Mouse (Mus musculus) MEL (cell line): ENCODE measurements around the gene Susd3. TPM values are rescaled to one million over a fixed set of nuclear protein-coding genes. Genes with fewer than 3 reads are reported as not detected.

Experiments
- DNase-seq: peaks from one replicate; pipeline ENCODE4 v3.0.0; 2011; ENCODE audit warnings: low read depth, low spot score
- H3K27ac ChIP-seq: 2 replicates; pipeline ENCODE4 v1.5.1; 2012; ENCODE audit warnings: low read depth, mild to moderate bottlenecking, control low read depth, low read length, moderate library complexity; ENCODE audit not compliant: control insufficient read depth
- H3K27me3 ChIP-seq, 2 experiments: fragments of 150-350 bp in 1 of 2; sonication (generic) in 1 of 2; 2 replicates each; pipeline ENCODE4 v1.6.1; 2012; ENCODE audit warnings: low read length in 2 of 2, mild to moderate bottlenecking in 2 of 2, improper control_type of control experiment in 1 of 2, moderate library complexity in 1 of 2; ENCODE audit not compliant: insufficient read depth in 2 of 2, control insufficient read depth in 1 of 2
- H3K36me3 ChIP-seq, 2 experiments: 2 replicates each; pipeline ENCODE4 v1.6.1; 2012 to 2014; ENCODE audit warnings: low read length in 2 of 2, improper control_type of control experiment in 1 of 2, inconsistent platforms in 1 of 2, mild to moderate bottlenecking in 1 of 2; ENCODE audit not compliant: insufficient read depth in 2 of 2, control insufficient read depth in 1 of 2
- H3K4me1 ChIP-seq, 2 experiments: fragments of 150-350 bp in 1 of 2; sonication (generic) in 1 of 2; 2 replicates each; pipeline ENCODE4 v1.6.1; 2012; ENCODE audit warnings: low read length in 2 of 2, improper control_type of control experiment in 1 of 2, mild to moderate bottlenecking in 1 of 2; ENCODE audit not compliant: insufficient read depth in 2 of 2, control insufficient read depth in 1 of 2
- H3K4me3 ChIP-seq, 2 experiments: fragments of 150-350 bp in 1 of 2; sonication (generic) in 1 of 2; 2 replicates each; pipeline ENCODE4 v1.5.1; 2012; ENCODE audit warnings: low read depth in 2 of 2, low read length in 2 of 2, mild to moderate bottlenecking in 2 of 2, moderate library complexity in 2 of 2, control low read depth in 1 of 2, improper control_type of control experiment in 1 of 2; ENCODE audit not compliant: control insufficient read depth in 1 of 2, insufficient read depth in 1 of 2
- H3K79me2 ChIP-seq: 2 replicates; pipeline ENCODE4 v1.6.1; 2012; ENCODE audit warnings: mild to moderate bottlenecking, low read length, moderate library complexity; ENCODE audit not compliant: control insufficient read depth, poor library complexity, insufficient read depth
- H3K9ac ChIP-seq: 2 replicates; pipeline ENCODE4 v1.6.1; 2012; ENCODE audit warnings: low read depth, mild to moderate bottlenecking, control low read depth, low read length, moderate library complexity; ENCODE audit not compliant: control insufficient read depth, poor library complexity, severe bottlenecking
- H3K9me3 ChIP-seq: fragments of 150-350 bp; sonication (generic); replicated peaks from 2 replicates; pipeline ENCODE4 v1.6.1; 2012; ENCODE audit warnings: mild to moderate bottlenecking, low read length, improper control_type of control experiment, moderate library complexity; ENCODE audit not compliant: insufficient read depth
- CHD1 ChIP-seq: IDR thresholded peaks from 2 replicates; pipeline ENCODE4 v1.6.1; 2012; ENCODE audit warnings: low read depth, mild to moderate bottlenecking, inconsistent platforms, low read length, improper control_type of control experiment
- CHD2 ChIP-seq: IDR thresholded peaks from 2 replicates; pipeline ENCODE4 v1.6.1; 2011; ENCODE audit warnings: low read length, improper control_type of control experiment
- EP300 ChIP-seq, 2 experiments: IDR thresholded peaks; 2 replicates each; pipeline ENCODE4 v1.6.1; 2011; ENCODE audit warnings: improper control_type of control experiment in 2 of 2, low read length in 2 of 2, low read depth in 1 of 2, mild to moderate bottlenecking in 1 of 2
- GATA1 ChIP-seq: IDR thresholded peaks from 2 replicates; pipeline ENCODE4 v1.6.1; 2011; ENCODE audit warnings: low read depth, low read length, improper control_type of control experiment
- HCFC1 ChIP-seq: IDR thresholded peaks from 2 replicates; pipeline ENCODE4 v1.6.1; 2012; ENCODE audit warnings: low read depth, mild to moderate bottlenecking, inconsistent platforms, low read length, improper control_type of control experiment, moderate library complexity
- MAX ChIP-seq: IDR thresholded peaks from 2 replicates; pipeline ENCODE4 v1.6.1; 2011; ENCODE audit warnings: low read length, improper control_type of control experiment
- MAZ ChIP-seq: IDR thresholded peaks from 2 replicates; pipeline ENCODE4 v1.6.1; 2012; ENCODE audit warnings: low read depth, mild to moderate bottlenecking, inconsistent platforms, low read length, improper control_type of control experiment
- MEF2A ChIP-seq: IDR thresholded peaks from 2 replicates; pipeline ENCODE4 v1.6.1; 2014; ENCODE audit warnings: low read depth, mild to moderate bottlenecking, inconsistent platforms, low read length, improper control_type of control experiment; ENCODE audit not compliant: poor library complexity, insufficient replicate concordance, severe bottlenecking; ENCODE audit errors: extremely low read depth
- MYB ChIP-seq: IDR thresholded peaks from 2 replicates; pipeline ENCODE4 v1.6.1; 2011; ENCODE audit warnings: mild to moderate bottlenecking, low read depth, low read length, improper control_type of control experiment
- MYC ChIP-seq: IDR thresholded peaks from 2 replicates; pipeline ENCODE4 v1.6.1; 2011; ENCODE audit warnings: low read depth, mild to moderate bottlenecking, low read length, improper control_type of control experiment, moderate library complexity
- NRF1 ChIP-seq: IDR thresholded peaks from 2 replicates; pipeline ENCODE4 v1.6.1; 2014; ENCODE audit warnings: low read depth, mild to moderate bottlenecking, inconsistent platforms, low read length, improper control_type of control experiment, moderate library complexity; ENCODE audit not compliant: poor library complexity, insufficient read depth, severe bottlenecking
- RAD21 ChIP-seq: IDR thresholded peaks from 2 replicates; pipeline ENCODE4 v1.6.1; 2011; ENCODE audit warnings: mild to moderate bottlenecking, low read depth, low read length, improper control_type of control experiment
- RCOR1 ChIP-seq: IDR thresholded peaks from 2 replicates; pipeline ENCODE4 v1.6.1; 2012; ENCODE audit warnings: low read depth, mild to moderate bottlenecking, inconsistent platforms, low read length, improper control_type of control experiment
- TAL1 ChIP-seq: IDR thresholded peaks from 2 replicates; pipeline ENCODE4 v1.6.1; 2012; ENCODE audit warnings: mild to moderate bottlenecking, inconsistent platforms, low read length, moderate library complexity, mixed read lengths
- TBP ChIP-seq: IDR thresholded peaks from 2 replicates; pipeline ENCODE4 v1.8.0; 2011; ENCODE audit warnings: low read depth, low read length, improper control_type of control experiment
- USF1 ChIP-seq: IDR thresholded peaks from 2 replicates; pipeline ENCODE4 v1.6.1; 2014; ENCODE audit warnings: low read depth, mild to moderate bottlenecking, inconsistent platforms, low read length, improper control_type of control experiment, moderate library complexity
- polyA plus RNA-seq, 2 experiments: library from polyadenylated mRNA; stranded (reverse) in 1 of 2; unstranded in 1 of 2; fragments of >175 nt in 1 of 2; fragments of >200 nt in 1 of 2; gene quantifications; 2 replicates each; pipeline versions ENCODE4 v1.2.1 to v1.2.4; 2012; ENCODE audit warnings: low replicate concordance in 2 of 2, low read depth in 1 of 2; ENCODE audit not compliant: insufficient read length in 2 of 2, insufficient read depth in 1 of 2, missing spikeins in 1 of 2
- total RNA-seq: library from RNA; depleted of rRNA; stranded (reverse); fragments of 300-350 nt; gene quantifications from 2 replicates; pipeline ENCODE4 v1.2.3, GENCODE M21; 2012; rRNA removed

Gene Susd3
- total and polyA plus RNA-seq, 3 experiments, result 10.8 to 16.2 TPM; not detected in 1

- no peak for DNase-seq
- no peak overlapping the region for H3K27ac ChIP-seq
- peaks cover 0 to 8% of the 10 kb centered on the region in 2 experiments; a peak in 2 of 4 replicates for H3K4me1 ChIP-seq
- H3K79me2 ChIP-seq, result no peaks in the 10 kb centered on the region
- no peak overlapping the region for H3K4me3 ChIP-seq
- H3K9me3 ChIP-seq, result no peaks in the 10 kb centered on the region
- H3K9ac ChIP-seq, result no peak overlapping the region
- H3K27me3 ChIP-seq, result no peaks in the 10 kb centered on the region
- no peak for TF ChIP-seq RCOR1
- TF ChIP-seq TAL1, result no peak
- TF ChIP-seq TBP, result no peak
- TF ChIP-seq MAZ, result no peak
- no peak for TF ChIP-seq MAX
- TF ChIP-seq CHD1, result no peak
- no peak for TF ChIP-seq RAD21
- no peak for TF ChIP-seq NRF1
- TF ChIP-seq HCFC1, result no peak
- no peak for TF ChIP-seq MEF2A
- no peak for TF ChIP-seq EP300 (IDR thresholded peaks at IDR 0.05; ENCODE audit: low read depth in 1 of 2, low read length in 2 of 2)
- no peak for TF ChIP-seq MYB
- TF ChIP-seq CHD2, result no peak
- no peak for TF ChIP-seq USF1
- H3K36me3 ChIP-seq, result peaks cover 0 to under 1% of the 10 kb centered on the region in 2 experiments; a peak in 1 of 4 replicates
Measured at GRCm38 (mm10) chr13:49181411-49181984, 67.0 kb downstream of the Susd3 start.

GRCm38 (mm10) chr13:49180691-49181090, 67.8 kb downstream of the Susd3 start:
- Histone ChIP-seq H3K79me2 (no peaks in the 10 kb centered on the region), H3K27ac (no peak overlapping the region), H3K4me3 (no peak overlapping the region), H3K36me3 (no peaks in the 10 kb centered on the region), H3K9me3 (no peaks in the 10 kb centered on the region), H3K4me1 (peaks cover 0 to 6% of the 10 kb centered on the region in 2 experiments; a peak in 1 of 4 replicates), H3K9ac (no peak overlapping the region), H3K27me3 (no peaks in the 10 kb centered on the region)
- TF ChIP-seq MYC (peak; percentile 50; the same call in 1 of the 2 replicates), GATA1 (peak; percentile 29; the same call in 1 of the 2 replicates), NRF1 (no peak)
- no peak for DNase-seq

Other genes starting within 250 kb of the Susd3 start
- gene Wnk2, start 100.7 kb downstream of the Susd3 start, total RNA-seq, result not detected in 2 replicates
- gene Wnk2, start 100.7 kb downstream of the Susd3 start, polyA plus RNA-seq, result under 1 TPM in 1 of 2 experiments, not detected in 1; 0.04 TPM
- gene Ninj1, start 61.2 kb downstream of the Susd3 start, total RNA-seq, result 23.2 and 30.5 TPM in 2 replicates
- gene Ninj1, start 61.2 kb downstream of the Susd3 start, polyA plus RNA-seq, result 10 to 100 TPM in 1 of 2 experiments, not detected in 1; 69.8 TPM
- gene Card19, start 32.7 kb downstream of the Susd3 start, total RNA-seq, result 14.5 and 15.8 TPM in 2 replicates
- 10 to 100 TPM in 1 of 2 experiments, not detected in 1; 51.8 TPM for gene Card19, start 32.7 kb downstream of the Susd3 start, polyA plus RNA-seq
- 5.0 and 6.7 TPM in 2 replicates for gene Fgd3, start 71.6 kb upstream of the Susd3 start, total RNA-seq
- gene Fgd3, start 71.6 kb upstream of the Susd3 start, polyA plus RNA-seq, result 1 to 10 TPM in 1 of 2 experiments, not detected in 1; 6.9 TPM
- 18.0 and 21.8 TPM in 2 replicates for gene Bicd2, start 92.9 kb upstream of the Susd3 start, total RNA-seq
- 10 to 100 TPM in 1 of 2 experiments, not detected in 1; 22.6 TPM for gene Bicd2, start 92.9 kb upstream of the Susd3 start, polyA plus RNA-seq
- 18.5 and 19.6 TPM in 2 replicates for gene Ippk, start 172.5 kb upstream of the Susd3 start, total RNA-seq
- gene Ippk, start 172.5 kb upstream of the Susd3 start, polyA plus RNA-seq, result 10 to 100 TPM in 1 of 2 experiments, not detected in 1; 14.0 TPM
- gene Tes3-ps, start 244.6 kb upstream of the Susd3 start, total RNA-seq, result 0.26 and 0.31 TPM in 2 replicates
- under 1 TPM in 1 of 2 experiments, not detected in 1; 0.68 TPM for gene Tes3-ps, start 244.6 kb upstream of the Susd3 start, polyA plus RNA-seq